15 mouse cellular contexts compared by ENCODE assay signal in genomic region chr7:109599998-109600397, GRCm38 (mm10).
DNase-seq lines count a peak whose midpoint lies in the region; ATAC-seq and TF ChIP-seq lines count a peak whose summit lies in the region.
"Had no signal": no experiment of that assay in that cellular context is flagged by ENCODE, and none has a peak within 500 bp of the region (broad histone marks: within the 10 kb centered on the region; RNA-seq: fewer than 3 reads in every experiment).

No protein-coding gene starts in this region.

- no peak for TF ChIP-seq POLR2A in embryonic fibroblast, embryonic 13.5 days (IDR thresholded peaks at IDR 0.05; ENCODE audit: low read depth, low read length)
- TF ChIP-seq POLR2A in myocyte (IDR thresholded peaks at IDR 0.05; ENCODE audit: insufficient read length, low read depth) = no peak

- peaks cover 42% of the 10 kb centered on the region for H3K4me1 ChIP-seq in heart, embryonic 16.5 days (ENCODE audit: control insufficient read depth, insufficient read depth, low read length)
- peaks cover 22% of the 10 kb centered on the region for H3K4me1 ChIP-seq in embryonic fibroblast, embryonic 13.5 days (ENCODE audit: control insufficient read depth, insufficient read depth, low read length)
- H3K4me1 ChIP-seq in intestine, postnatal 0 days (replicated peaks; ENCODE audit: control insufficient read depth, insufficient read depth, low read length) = peaks cover 8% of the 10 kb centered on the region
- H3K4me1 ChIP-seq: hindbrain, embryonic 15.5 days had no signal

- no peak overlapping the region for H3K4me3 ChIP-seq in heart, embryonic 16.5 days (ENCODE audit: low read length)
- H3K4me3 ChIP-seq in embryonic fibroblast, embryonic 13.5 days (ENCODE audit: insufficient read depth, low read length) = no peak overlapping the region
- H3K4me3 ChIP-seq in intestine, postnatal 0 days (ENCODE audit: low read depth, low read length) = no peak overlapping the region
- H3K4me3 ChIP-seq in myocyte = no peak overlapping the region
- no peak overlapping the region for H3K4me3 ChIP-seq in left cerebral cortex, adult 2 months
- H3K4me3 ChIP-seq: hindbrain, embryonic 15.5 days; limb, embryonic 13.5 days; megakaryocyte, embryonic 14.5 days had no signal

- WGBS in heart, embryonic 16.5 days = 42% methylated on average over 4 of the region's 4 CpGs
- 47% methylated on average over 4 of the region's 4 CpGs for WGBS in intestine, postnatal 0 days

- no peaks in the 10 kb centered on the region for H3K9me3 ChIP-seq in heart, embryonic 16.5 days (replicated peaks; ENCODE audit: control insufficient read depth, low read length)
- no peaks in the 10 kb centered on the region for H3K9me3 ChIP-seq in intestine, postnatal 0 days (ENCODE audit: control insufficient read depth)
- H3K9me3 ChIP-seq: hindbrain, embryonic 15.5 days; limb, embryonic 13.5 days; megakaryocyte, embryonic 14.5 days had no signal

- peak overlapping the region; percentile 74 for H3K27ac ChIP-seq in heart, embryonic 16.5 days (ENCODE audit: low read length)
- peak overlapping the region; percentile 44 for H3K27ac ChIP-seq in embryonic fibroblast, embryonic 13.5 days (ENCODE audit: insufficient read depth, low read length)
- peak overlapping the region; percentile 82 for H3K27ac ChIP-seq in intestine, postnatal 0 days (ENCODE audit: low read depth, low read length)
- H3K27ac ChIP-seq in left cerebral cortex, adult 2 months = no peak overlapping the region
- H3K27ac ChIP-seq: hindbrain, embryonic 15.5 days; kidney, postnatal 0 days; limb, embryonic 13.5 days had no signal

- no peak for ATAC-seq in heart, embryonic 16.5 days (replicated peaks; ENCODE audit: extremely low read depth, insufficient read depth, low FRiP score)
- ATAC-seq in intestine, postnatal 0 days = no peak
- ATAC-seq: CD4-positive, CD25-positive, alpha-beta regulatory T cell, adult 4 months; Patski had no signal

- H3K9ac ChIP-seq in heart, embryonic 16.5 days (ENCODE audit: low read length) = peak overlapping the region; percentile 8; the same call in 1 of the 2 replicates
- no peak overlapping the region for H3K9ac ChIP-seq in intestine, postnatal 0 days (ENCODE audit: low read depth, low read length)
- H3K9ac ChIP-seq: hindbrain, embryonic 15.5 days; limb, embryonic 13.5 days had no signal

- peaks cover 86% of the 10 kb centered on the region for H3K79me2 ChIP-seq in myocyte (ENCODE audit: control insufficient read depth, insufficient read depth)

- H3ac ChIP-seq in myocyte (ENCODE audit: control insufficient read depth, insufficient read length) = no peak overlapping the region

- no peak overlapping the region for H3K4me2 ChIP-seq in heart, embryonic 16.5 days (ENCODE audit: low read depth, low read length)
- H3K4me2 ChIP-seq in intestine, postnatal 0 days (replicated peaks; ENCODE audit: low read depth) = peak overlapping the region; percentile 37
- peak overlapping the region; percentile 42 for H3K4me2 ChIP-seq in myocyte (ENCODE audit: low read depth)
- H3K4me2 ChIP-seq: hindbrain, embryonic 15.5 days; limb, embryonic 13.5 days had no signal

- intact Hi-C loops in heart, postnatal 10 days (cut with DNase I) = no loop called here
- intact Hi-C loops in left cerebral cortex, adult 2 months (cut with DNase I) = no loop called here

- no peak for TF ChIP-seq CTCF in embryonic fibroblast, embryonic 13.5 days (IDR thresholded peaks at IDR 0.05; ENCODE audit: borderline replicate concordance, insufficient read depth, low read length)
- no peak for TF ChIP-seq CTCF in intestine, postnatal 0 days (IDR thresholded peaks at IDR 0.05; ENCODE audit: low read depth)
- no peak for TF ChIP-seq CTCF in left cerebral cortex, adult 2 months (IDR thresholded peaks at IDR 0.05)

- H3K36me3 ChIP-seq in heart, embryonic 16.5 days (ENCODE audit: control insufficient read depth, insufficient read depth) = no peaks in the 10 kb centered on the region
- H3K36me3 ChIP-seq in intestine, postnatal 0 days (ENCODE audit: control insufficient read depth, insufficient read depth) = no peaks in the 10 kb centered on the region
- no peaks in the 10 kb centered on the region for H3K36me3 ChIP-seq in myocyte (ENCODE audit: control insufficient read depth, insufficient read depth)
- H3K36me3 ChIP-seq: hindbrain, embryonic 15.5 days; limb, embryonic 13.5 days had no signal

- DNase-seq in heart, postnatal 10 days = no peak
- no peak for DNase-seq in left cerebral cortex, adult 2 months (ENCODE audit: extremely low spot score in 1 of 2, low spot score in 2 of 2)
- no peak for DNase-seq in cerebellum, postnatal 36 days
- DNase-seq: cerebellum, adult 11 months; embryo, embryonic 11 days had no signal

- H3K27me3 ChIP-seq in heart, embryonic 16.5 days (ENCODE audit: control insufficient read depth, insufficient read depth, low read length) = no peaks in the 10 kb centered on the region
- H3K27me3 ChIP-seq in intestine, postnatal 0 days (replicated peaks; ENCODE audit: control insufficient read depth, insufficient read depth, low read length) = no peaks in the 10 kb centered on the region
- H3K27me3 ChIP-seq in myocyte (ENCODE audit: control insufficient read depth, insufficient read depth, insufficient read length) = no peaks in the 10 kb centered on the region
- H3K27me3 ChIP-seq: hindbrain, embryonic 15.5 days; limb, embryonic 13.5 days; Patski had no signal

TF ChIP-seq in myocyte, 11 proteins besides CTCF, POLR2A, EP300 and RAD21:
- TF ChIP-seq CEBPB (IDR thresholded peaks at IDR 0.05; ENCODE audit: insufficient read depth, poor library complexity, severe bottlenecking) (no peak), MYOG (IDR thresholded peaks at IDR 0.05; ENCODE audit: control insufficient read depth in 1 of 3, insufficient read depth in 1 of 3, insufficient read length in 2 of 3, low read depth in 2 of 3) (no peak), POLR2AphosphoS2 (IDR thresholded peaks at IDR 0.05; ENCODE audit: insufficient read length, low read depth) (no peak), TCF3 (IDR thresholded peaks at IDR 0.05; ENCODE audit: insufficient read length, low read depth) (no peak), USF1 (IDR thresholded peaks at IDR 0.05; ENCODE audit: low read depth) (no peak), REST (IDR thresholded peaks at IDR 0.05; ENCODE audit: insufficient read depth, insufficient read length) (no peak), SRF (IDR thresholded peaks at IDR 0.05; ENCODE audit: control insufficient read depth, insufficient read length, low read depth) (no peak), MAX (IDR thresholded peaks at IDR 0.05; ENCODE audit: low read depth) (no peak), TCF12 (IDR thresholded peaks at IDR 0.05; ENCODE audit: insufficient read depth, poor library complexity, severe bottlenecking) (no peak), MYOD1 (IDR thresholded peaks at IDR 0.05; ENCODE audit: control insufficient read depth in 1 of 3, insufficient read length in 2 of 3, low read depth in 2 of 3) (no peak), E2F4 (IDR thresholded peaks at IDR 0.05; ENCODE audit: insufficient read depth) (no peak)
